Mouse (Mus musculus): ENCODE data around the gene Ppil6. TPM values are rescaled to one million over a fixed set of nuclear protein-coding genes. Genes with fewer than 3 reads are reported as not detected.

Gene Ppil6
- polyA plus RNA-seq, 1 experiment, result 0.15 TPM

DNA sequence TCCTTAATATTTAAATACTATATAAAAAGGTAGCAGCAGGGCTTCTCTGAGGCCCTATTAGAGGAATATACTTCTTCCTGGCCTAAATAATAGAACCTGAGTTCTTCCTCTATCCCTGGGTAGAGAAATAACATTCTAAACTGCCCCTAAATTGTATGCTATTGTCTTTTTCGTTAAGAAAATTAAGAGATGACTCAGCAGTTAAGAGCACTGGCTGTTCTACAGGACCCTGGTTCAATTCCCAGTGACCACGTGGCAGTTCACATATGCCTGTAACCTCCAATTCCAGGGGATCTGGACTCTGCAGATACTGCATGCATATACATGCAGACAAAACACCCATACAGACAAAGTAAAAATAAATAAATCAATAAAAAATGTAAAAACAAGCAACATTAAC is 53.6 kb downstream of the Ppil6 start:
- H3K27me3 ChIP-seq (ENCODE audit: control insufficient read depth, insufficient read depth, low read length), result no peaks in the 10 kb centered on the region
- no peak overlapping the region for H3K27ac ChIP-seq (ENCODE audit: control insufficient read depth, insufficient read depth, low read length)
- H3K4me1 ChIP-seq (replicated peaks; ENCODE audit: control insufficient read depth, insufficient read depth, low read length), result peaks cover 16% of the 10 kb centered on the region
- TF ChIP-seq POLR2A (IDR thresholded peaks at IDR 0.05; ENCODE audit: control insufficient read depth, extremely low read depth, insufficient read depth, low read length, poor library complexity) (no peak), CTCF (IDR thresholded peaks at IDR 0.05; ENCODE audit: borderline replicate concordance, control insufficient read depth, extremely low read depth, insufficient read depth, low read length, poor library complexity) (no peak)
- H3K4me3 ChIP-seq (ENCODE audit: control insufficient read depth, insufficient read depth, low read length), result no peak overlapping the region
- no peak for DNase-seq
- no peaks in the 10 kb centered on the region for H3K36me3 ChIP-seq (ENCODE audit: control insufficient read depth, insufficient read depth, low read length)
- 73% methylated on average over 2 of the region's 2 CpGs for WGBS

DNA sequence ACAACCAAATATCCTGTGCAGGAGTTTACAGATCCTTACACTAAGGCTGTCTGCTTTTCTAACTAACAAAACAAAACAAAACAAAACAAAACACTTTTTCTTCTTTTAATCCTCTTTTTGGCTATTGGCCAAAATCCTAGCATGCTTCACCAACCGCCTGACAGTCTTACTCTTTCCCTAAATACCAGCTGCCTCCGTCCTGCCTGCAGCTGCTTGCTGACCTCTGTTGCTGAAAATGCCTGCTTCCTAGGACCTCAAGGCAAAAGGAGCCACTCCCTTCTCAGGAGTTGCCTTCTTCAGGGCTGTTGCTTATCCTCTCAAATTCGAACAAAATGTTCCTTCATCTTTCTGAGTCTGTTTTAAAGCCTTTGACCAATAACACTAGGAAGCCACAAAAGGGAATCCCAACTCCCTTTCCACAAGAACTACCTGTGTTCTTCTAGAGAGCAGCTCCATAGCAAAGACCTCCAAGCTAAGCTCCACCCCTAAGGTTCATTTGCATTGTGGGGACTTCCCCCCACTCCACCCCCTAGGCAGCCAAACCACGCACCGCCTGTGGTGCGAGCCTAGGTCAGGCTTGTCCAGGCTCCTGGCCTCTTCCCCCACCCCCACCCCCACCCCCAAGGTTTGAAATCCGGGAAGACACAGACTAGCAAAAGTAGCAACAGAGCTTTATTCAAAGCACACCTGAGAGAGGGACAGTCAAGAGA is 54.4 kb downstream of the Ppil6 start:
- WGBS, result 48% methylated on average over 7 of the region's 7 CpGs
- Histone ChIP-seq H3K27me3 (ENCODE audit: control insufficient read depth, insufficient read depth, low read length) (no peaks in the 10 kb centered on the region), H3K4me3 (ENCODE audit: control insufficient read depth, insufficient read depth, low read length) (no peak overlapping the region), H3K27ac (ENCODE audit: control insufficient read depth, insufficient read depth, low read length) (no peak overlapping the region), H3K4me1 (replicated peaks; ENCODE audit: control insufficient read depth, insufficient read depth, low read length) (peaks cover 16% of the 10 kb centered on the region), H3K36me3 (ENCODE audit: control insufficient read depth, insufficient read depth, low read length) (no peaks in the 10 kb centered on the region)
- no peak for TF ChIP-seq POLR2A (IDR thresholded peaks at IDR 0.05; ENCODE audit: control insufficient read depth, extremely low read depth, insufficient read depth, low read length, poor library complexity)
- TF ChIP-seq CTCF (IDR thresholded peaks at IDR 0.05; ENCODE audit: borderline replicate concordance, control insufficient read depth, extremely low read depth, insufficient read depth, low read length, poor library complexity), result no peak
- no peak for DNase-seq

GRCm38 (mm10) chr10:41545224-41545755 is 55.1 kb downstream of the Ppil6 start:
- no peak overlapping the region for H3K27ac ChIP-seq (ENCODE audit: control insufficient read depth, insufficient read depth, low read length)
- no peak overlapping the region for H3K4me3 ChIP-seq (ENCODE audit: control insufficient read depth, insufficient read depth, low read length)
- DNase-seq, result no peak
- H3K27me3 ChIP-seq (ENCODE audit: control insufficient read depth, insufficient read depth, low read length), result no peaks in the 10 kb centered on the region
- TF ChIP-seq CTCF (IDR thresholded peaks at IDR 0.05; ENCODE audit: borderline replicate concordance, control insufficient read depth, extremely low read depth, insufficient read depth, low read length, poor library complexity) (no peak), POLR2A (IDR thresholded peaks at IDR 0.05; ENCODE audit: control insufficient read depth, extremely low read depth, insufficient read depth, low read length, poor library complexity) (no peak)
- WGBS, result 79% methylated on average over 7 of the region's 7 CpGs
- no peaks in the 10 kb centered on the region for H3K36me3 ChIP-seq (ENCODE audit: control insufficient read depth, insufficient read depth, low read length)
- H3K4me1 ChIP-seq (replicated peaks; ENCODE audit: control insufficient read depth, insufficient read depth, low read length), result peaks cover 16% of the 10 kb centered on the region

GRCm38 (mm10) chr10:41546396-41547165 is 56.3 kb downstream of the Ppil6 start:
- TF ChIP-seq POLR2A (IDR thresholded peaks at IDR 0.05; ENCODE audit: control insufficient read depth, extremely low read depth, insufficient read depth, low read length, poor library complexity) (no peak), CTCF (IDR thresholded peaks at IDR 0.05; ENCODE audit: borderline replicate concordance, control insufficient read depth, extremely low read depth, insufficient read depth, low read length, poor library complexity) (no peak)
- no peaks in the 10 kb centered on the region for H3K36me3 ChIP-seq (ENCODE audit: control insufficient read depth, insufficient read depth, low read length)
- H3K27me3 ChIP-seq (ENCODE audit: control insufficient read depth, insufficient read depth, low read length), result no peaks in the 10 kb centered on the region
- no peak for DNase-seq
- H3K27ac ChIP-seq (ENCODE audit: control insufficient read depth, insufficient read depth, low read length), result no peak overlapping the region
- 88% methylated on average over 13 of the region's 13 CpGs for WGBS
- H3K4me1 ChIP-seq (replicated peaks; ENCODE audit: control insufficient read depth, insufficient read depth, low read length), result peaks cover 24% of the 10 kb centered on the region
- H3K4me3 ChIP-seq (ENCODE audit: control insufficient read depth, insufficient read depth, low read length), result no peak overlapping the region

- WGBS, result 96% methylated on average over 7 of the region's 7 CpGs
- Histone ChIP-seq H3K27me3 (ENCODE audit: control insufficient read depth, insufficient read depth, low read length) (no peaks in the 10 kb centered on the region), H3K4me1 (replicated peaks; ENCODE audit: control insufficient read depth, insufficient read depth, low read length) (peaks cover 40% of the 10 kb centered on the region), H3K36me3 (ENCODE audit: control insufficient read depth, insufficient read depth, low read length) (no peaks in the 10 kb centered on the region), H3K4me3 (ENCODE audit: control insufficient read depth, insufficient read depth, low read length) (no peak overlapping the region), H3K27ac (ENCODE audit: control insufficient read depth, insufficient read depth, low read length) (no peak overlapping the region)
- TF ChIP-seq CTCF (IDR thresholded peaks at IDR 0.05; ENCODE audit: borderline replicate concordance, control insufficient read depth, extremely low read depth, insufficient read depth, low read length, poor library complexity) (no peak), POLR2A (IDR thresholded peaks at IDR 0.05; ENCODE audit: control insufficient read depth, extremely low read depth, insufficient read depth, low read length, poor library complexity) (no peak)
- no peak for DNase-seq
Measured at GRCm38 (mm10) chr10:41550711-41551110, 60.5 kb downstream of the Ppil6 start.

DNA sequence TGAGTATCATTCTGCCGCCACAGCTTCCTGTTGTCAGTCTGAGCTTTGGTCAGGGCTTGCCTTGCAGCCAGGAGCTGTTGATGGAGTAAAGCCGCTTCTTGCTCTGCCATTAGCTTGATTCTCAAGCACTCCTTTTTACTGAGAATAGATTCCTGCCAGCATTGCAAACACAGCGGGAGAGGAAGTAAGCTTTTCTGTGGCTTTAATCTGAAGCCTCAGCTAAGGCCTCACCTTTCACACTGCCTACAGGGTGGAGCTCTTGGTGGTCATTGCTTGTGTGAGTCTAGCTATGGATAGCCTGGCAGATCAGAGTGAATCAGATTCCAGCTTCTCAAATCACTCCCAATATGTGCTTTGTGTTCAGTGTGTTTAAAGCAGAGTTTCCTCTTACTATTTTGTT is 62.1 kb downstream of the Ppil6 start:
- peak; percentile 33 for DNase-seq
- WGBS, result 2% methylated on average over 3 of the region's 3 CpGs
- Histone ChIP-seq H3K4me1 (replicated peaks; ENCODE audit: control insufficient read depth, insufficient read depth, low read length) (peaks cover 34% of the 10 kb centered on the region), H3K27ac (ENCODE audit: control insufficient read depth, insufficient read depth, low read length) (peak overlapping the region; percentile 82), H3K27me3 (ENCODE audit: control insufficient read depth, insufficient read depth, low read length) (no peaks in the 10 kb centered on the region), H3K4me3 (ENCODE audit: control insufficient read depth, insufficient read depth, low read length) (no peak overlapping the region), H3K36me3 (ENCODE audit: control insufficient read depth, insufficient read depth, low read length) (no peaks in the 10 kb centered on the region)
- no peak for TF ChIP-seq CTCF (IDR thresholded peaks at IDR 0.05; ENCODE audit: borderline replicate concordance, control insufficient read depth, extremely low read depth, insufficient read depth, low read length, poor library complexity)
- TF ChIP-seq POLR2A (IDR thresholded peaks at IDR 0.05; ENCODE audit: control insufficient read depth, extremely low read depth, insufficient read depth, low read length, poor library complexity), result no peak

Data from thymus, adult 2 months (tissue).